Mouse (Mus musculus) mouse embryonic stem cell (cell line): ENCODE measurements around the gene Ggta1.

Experiments used
- in situ Hi-C, 2 experiments: fragments of 300-500 bp; cut with MboI; formaldehyde crosslinking; loops; 1 replicate in 1 of 2; 3 replicates in 1 of 2; pipeline ENCODE4 v1.14.3; 2019 to 2020; ENCODE audit warnings: low sequenced_read_pairs in 2 of 2, low pct_unique_long_range_greater_than_20kb in 1 of 2, mixed read lengths in 1 of 2; ENCODE audit not compliant: unreplicated experiment in 1 of 2

Ggta1 gene

GRCm38 (mm10) chr2:35419243-35419642, 43.8 kb downstream of the Ggta1 start:
- in situ Hi-C loops = no loop called here

- in situ Hi-C loops = no loop called here
Observed at GRCm38 (mm10) chr2:35417231-35417630, 45.8 kb downstream of the Ggta1 start.

DNA sequence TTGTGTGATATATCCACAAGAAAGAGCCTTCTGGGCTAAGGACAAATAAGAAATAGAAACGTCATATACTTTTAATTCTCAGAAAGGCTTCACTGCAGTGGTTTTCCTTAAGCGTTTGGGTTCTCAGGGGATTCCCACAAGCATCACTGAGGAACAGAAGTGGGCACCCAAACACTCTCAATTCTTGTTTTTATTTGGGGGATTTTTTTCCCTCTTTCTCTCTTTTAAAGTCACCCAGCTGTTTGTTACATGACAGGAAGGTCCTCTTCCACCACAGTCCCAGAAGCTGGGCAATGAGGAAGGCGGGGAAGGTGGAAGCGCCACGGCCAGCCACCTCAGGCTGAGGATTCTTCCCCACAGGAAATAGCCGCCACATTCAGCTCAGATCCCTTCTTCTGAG, 46.6 kb downstream of the Ggta1 start:
- in situ Hi-C loops = no loop called here

- in situ Hi-C loops = no loop called here
Observed at GRCm38 (mm10) chr2:35412810-35413209, 50.2 kb downstream of the Ggta1 start.

- in situ Hi-C loops = no loop called here
Observed at GRCm38 (mm10) chr2:35412246-35412645, 50.8 kb downstream of the Ggta1 start.

DNA sequence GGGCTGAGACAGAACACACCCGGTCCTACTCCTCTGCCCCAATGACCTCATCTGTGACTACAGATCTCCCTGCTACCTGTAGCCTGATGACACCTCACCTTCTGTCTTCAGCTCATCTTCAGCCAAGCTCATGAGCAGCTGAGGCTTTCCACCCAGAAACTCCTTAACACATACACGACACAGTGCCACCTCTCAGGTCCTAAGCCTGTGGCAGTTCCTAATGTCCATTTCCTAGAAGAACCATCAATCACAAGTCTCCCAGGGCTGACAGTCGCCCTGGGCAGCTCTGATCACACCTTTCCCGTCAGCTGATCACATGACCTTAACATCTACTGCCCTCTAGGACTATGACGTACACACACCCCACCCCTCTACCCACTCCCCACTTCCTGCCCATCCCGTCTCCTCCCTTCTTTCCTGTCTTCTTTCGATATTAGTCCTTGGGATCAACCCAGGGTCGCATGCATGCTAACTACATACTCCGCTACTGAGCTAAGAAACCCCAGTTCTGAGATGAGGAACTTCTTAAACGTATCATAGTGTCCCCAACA, 51.3 kb downstream of the Ggta1 start:
- in situ Hi-C loops = no loop called here

GRCm38 (mm10) chr2:35409466-35409865, 53.6 kb downstream of the Ggta1 start:
- in situ Hi-C loops = no loop called here

DNA sequence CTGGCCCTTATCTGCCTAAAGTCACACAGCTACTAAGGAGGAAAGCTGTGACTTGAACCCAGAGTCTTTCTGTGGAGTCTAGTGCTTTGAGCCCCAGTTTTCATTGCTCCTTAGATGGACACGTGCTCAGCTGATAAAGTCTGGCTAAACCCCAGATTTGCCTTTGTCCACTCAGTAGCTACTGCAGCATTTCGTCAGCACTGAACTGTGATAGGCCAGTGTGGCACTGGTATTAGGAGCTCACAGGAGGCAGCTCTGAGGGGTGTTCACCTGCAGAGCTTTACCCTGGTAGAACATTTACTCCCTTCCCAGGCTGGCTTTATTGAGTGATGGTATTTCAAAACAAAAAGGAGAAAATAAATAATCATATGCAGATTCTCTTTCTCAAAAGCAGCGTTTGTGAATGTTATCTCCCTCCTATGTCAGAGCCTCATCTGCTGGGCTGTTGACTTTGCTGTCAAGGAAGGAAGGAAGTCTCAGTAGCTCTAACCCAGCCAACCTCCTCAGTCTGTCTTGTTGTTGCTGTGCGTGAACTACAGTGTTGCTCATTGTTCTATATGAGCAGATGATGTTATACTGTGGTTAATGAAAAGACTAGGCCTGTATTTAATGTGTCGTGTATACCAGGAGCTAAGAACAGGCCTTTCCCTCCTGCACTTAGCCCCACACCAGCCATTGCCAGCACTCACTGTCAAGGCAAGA, 54.5 kb downstream of the Ggta1 start:
- in situ Hi-C loops = no loop called here

GRCm38 (mm10) chr2:35407878-35408277, 55.2 kb downstream of the Ggta1 start:
- in situ Hi-C loops = no loop called here

GRCm38 (mm10) chr2:35407266-35407665, 55.8 kb downstream of the Ggta1 start:
- in situ Hi-C loops = no loop called here

DNA sequence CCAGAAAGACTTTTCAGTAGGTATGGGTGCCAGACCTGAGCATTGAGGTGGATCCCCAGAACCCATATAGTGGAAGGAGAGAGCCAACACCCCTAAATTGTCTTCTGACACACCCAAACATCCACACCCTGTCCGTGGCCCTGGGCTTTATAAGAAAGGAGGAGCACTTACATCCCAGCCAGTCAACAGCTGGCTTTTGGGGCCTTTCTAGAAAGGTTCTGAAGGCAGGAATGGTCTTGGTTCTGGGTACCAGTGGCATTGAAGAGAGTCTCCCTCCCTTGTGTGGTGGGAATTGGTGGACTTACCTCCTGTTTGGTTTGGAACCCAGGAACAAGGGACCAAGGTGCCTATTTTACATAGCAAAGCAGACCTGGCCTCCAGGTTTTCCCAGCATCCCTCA, 56.4 kb downstream of the Ggta1 start:
- in situ Hi-C loops = no loop called here

- in situ Hi-C loops = no loop called here
Observed at GRCm38 (mm10) chr2:35402391-35402790, 60.6 kb downstream of the Ggta1 start.

DNA sequence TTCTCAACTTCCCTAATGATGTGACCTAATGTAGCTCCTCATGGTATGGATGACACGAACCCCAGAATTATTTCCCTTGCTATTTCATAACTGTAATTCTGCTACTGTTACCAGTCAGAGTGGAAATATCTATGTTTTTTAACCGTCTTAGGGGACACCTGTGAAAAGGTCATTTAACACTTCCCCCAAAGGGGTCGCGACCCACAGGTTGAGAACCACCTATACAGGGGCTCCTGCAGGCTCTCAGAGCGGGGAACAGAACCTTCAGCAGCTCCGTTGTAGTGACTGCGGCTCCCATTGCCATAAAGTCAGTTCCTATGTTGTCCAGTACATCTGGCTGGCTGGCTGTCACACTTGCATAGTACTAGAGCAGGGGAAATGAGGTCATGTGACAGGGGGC, 62.3 kb downstream of the Ggta1 start:
- in situ Hi-C loops = no loop called here

DNA sequence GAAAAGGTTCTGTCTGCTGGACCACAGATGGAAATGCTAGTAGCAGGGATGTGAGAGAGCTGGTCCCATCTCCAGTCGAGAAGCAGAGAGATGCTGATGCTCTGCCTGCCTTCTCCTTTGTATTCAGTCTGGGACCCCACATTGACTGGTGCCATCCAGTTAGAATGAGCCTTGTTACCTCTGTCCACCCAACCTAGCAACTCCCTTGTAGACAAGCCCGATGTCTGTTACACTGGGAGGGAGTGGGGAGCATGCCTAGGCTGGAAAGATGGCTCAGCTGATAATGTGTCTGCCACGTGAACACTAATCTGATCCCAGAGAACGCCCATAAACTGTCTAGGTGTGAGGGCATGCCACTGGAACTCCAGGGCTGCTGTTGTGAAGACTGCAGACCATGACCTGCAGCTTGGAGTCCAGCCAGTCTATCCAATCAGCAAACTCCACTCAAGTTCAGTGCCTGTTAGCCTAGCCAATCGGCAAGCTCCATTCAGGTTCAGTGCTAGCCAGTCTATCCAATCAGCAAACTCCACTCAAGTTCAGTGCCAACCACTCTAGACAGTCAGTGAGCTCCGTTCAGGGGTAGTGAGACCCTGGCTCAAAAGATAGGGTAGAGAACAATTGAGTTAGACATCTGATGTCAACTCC, 64.7 kb downstream of the Ggta1 start:
- in situ Hi-C loops = no loop called here

DNA sequence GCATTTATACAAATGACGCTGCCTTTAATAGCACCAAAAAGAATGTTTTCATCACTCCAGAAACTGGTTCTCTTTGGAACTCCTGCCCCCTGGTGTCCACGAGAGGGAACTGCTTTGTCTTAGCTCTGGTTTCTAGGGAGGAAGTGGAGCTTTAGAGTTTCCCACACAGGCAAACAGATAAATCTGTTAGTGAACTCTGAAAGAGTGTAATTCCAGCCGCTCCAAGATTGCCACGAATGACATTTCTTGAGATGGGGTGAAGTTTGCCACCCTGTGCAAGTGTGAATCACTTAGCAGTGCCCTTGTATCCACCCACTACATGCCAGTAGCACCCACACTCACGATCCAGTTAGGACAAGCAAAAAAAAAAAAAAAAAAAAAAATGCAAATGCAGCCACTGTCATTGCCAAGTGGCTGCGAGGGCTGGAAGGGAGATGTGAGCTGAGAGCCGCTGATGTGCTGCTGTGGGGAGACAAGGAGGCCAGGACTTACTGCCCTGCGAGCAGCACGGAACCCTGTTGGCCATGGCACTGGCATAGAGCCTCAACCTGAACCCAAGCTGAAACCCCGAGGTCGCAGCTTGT, 65.3 kb downstream of the Ggta1 start:
- in situ Hi-C loops = no loop called here

GRCm38 (mm10) chr2:35397096-35397495, 65.9 kb downstream of the Ggta1 start, which contains the start of gene 4930402F06Rik:
Gene 4930402F06Rik, minus strand, starts transcription at chr2:35397175.
- in situ Hi-C loops = no loop called here

DNA sequence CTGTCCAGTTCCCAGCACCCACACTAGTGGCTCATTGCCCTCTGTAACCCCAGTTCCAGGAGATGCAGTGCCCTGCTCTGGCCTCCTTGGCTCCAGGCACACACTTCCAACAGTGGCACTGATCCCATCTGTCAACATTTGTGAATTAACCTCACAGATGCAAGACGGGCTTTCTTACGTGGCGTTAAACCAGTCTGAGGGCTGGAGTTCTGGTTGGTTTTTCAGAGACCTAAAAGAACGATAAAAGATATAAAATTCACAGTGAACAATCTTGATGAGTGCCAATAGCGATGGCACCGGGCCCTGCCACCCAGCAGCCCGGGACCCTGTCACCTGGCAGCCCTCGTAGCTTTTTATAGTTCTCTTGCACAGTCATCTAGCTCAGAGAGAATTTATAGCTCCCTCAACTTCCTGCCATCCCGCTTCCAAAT, 77.6 kb downstream of the Ggta1 start:
- in situ Hi-C loops = no loop called here

DNA sequence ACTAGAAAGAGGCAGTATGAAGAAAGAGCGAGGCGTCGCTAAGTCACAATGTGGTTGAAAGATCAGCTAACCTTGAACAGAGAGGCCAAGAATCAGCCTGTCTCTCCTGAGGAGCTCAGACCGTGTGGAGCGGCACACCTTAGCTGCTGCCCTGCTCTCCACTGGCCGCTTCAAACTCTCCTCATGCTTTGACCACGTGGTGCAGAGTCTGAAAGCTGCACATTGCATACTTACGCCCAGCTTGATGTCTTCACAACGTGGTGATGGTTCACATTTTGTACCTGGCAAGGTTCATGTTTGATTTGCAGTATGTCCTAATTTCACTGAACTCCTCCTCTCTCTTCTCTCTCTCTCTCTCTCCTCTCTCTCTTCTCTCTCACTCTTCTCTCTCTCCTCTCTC, 83.7 kb downstream of the Ggta1 start:
- in situ Hi-C loops = no loop called here

- in situ Hi-C loops = no loop called here
Observed at GRCm38 (mm10) chr2:35377600-35377999, 85.4 kb downstream of the Ggta1 start.

DNA sequence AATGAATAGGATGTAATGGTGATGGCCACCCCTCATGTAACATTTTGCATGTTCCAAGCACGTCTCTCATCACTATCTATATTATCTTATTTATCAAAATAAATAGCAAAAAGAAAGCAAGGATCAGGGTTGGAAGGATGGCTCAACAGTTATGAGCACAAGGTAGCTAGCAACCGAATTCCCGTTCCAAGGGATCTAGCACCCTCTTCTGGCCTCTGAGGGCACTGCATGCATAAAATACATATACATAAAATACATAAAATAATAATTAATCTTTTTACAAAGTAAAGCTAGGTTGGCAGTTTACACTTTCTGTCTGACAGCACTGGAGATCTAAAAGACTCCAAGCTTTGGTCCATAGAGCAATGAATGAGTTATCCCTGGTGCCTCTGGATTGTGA, 90.0 kb downstream of the Ggta1 start:
- in situ Hi-C loops = no loop called here
